Mouse (Mus musculus) layer of hippocampus, adult 8-10 months (tissue): ENCODE measurements around the gene Aldh3b2. TPM values are rescaled to one million over a fixed set of nuclear protein-coding genes. Genes with fewer than 3 reads are reported as not detected.

ENCODE experiments used
- DNase-seq, 2 experiments: peaks; one replicate each; pipeline ENCODE4 v3.0.0; 2022; ENCODE audit warnings: low spot score in 2 of 2
- total RNA-seq, 4 experiments: library from RNA; stranded (reverse); gene quantifications; 2 replicates each; pipeline ENCODE4 v1.2.4; 2022

The Aldh3b2 gene
- total RNA-seq, 4 experiments from 2014 or later: 0.47 to 1.3 (median 0.90) TPM

DNA sequence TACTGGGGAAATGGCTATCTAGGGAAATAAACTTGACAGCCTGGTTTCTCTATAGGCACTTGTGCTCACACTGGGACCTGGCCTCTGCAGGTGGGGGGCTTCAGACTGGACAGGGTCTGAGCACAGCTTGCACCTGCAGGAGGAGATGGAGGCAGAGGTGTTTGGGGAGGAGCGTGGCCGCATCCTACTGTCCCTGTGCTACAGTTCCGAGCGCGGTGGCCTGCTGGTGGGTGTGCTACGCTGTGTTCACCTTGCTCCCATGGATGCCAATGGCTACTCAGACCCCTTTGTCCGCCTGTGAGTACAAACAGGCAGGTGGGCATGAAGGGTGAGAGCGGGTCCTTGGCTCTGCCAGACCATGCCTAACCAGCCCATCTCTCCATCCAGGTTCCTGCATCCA, 33.8 kb downstream of the Aldh3b2 start:
- DNase-seq: peak in 1 of 2 experiments; percentile 3

DNA sequence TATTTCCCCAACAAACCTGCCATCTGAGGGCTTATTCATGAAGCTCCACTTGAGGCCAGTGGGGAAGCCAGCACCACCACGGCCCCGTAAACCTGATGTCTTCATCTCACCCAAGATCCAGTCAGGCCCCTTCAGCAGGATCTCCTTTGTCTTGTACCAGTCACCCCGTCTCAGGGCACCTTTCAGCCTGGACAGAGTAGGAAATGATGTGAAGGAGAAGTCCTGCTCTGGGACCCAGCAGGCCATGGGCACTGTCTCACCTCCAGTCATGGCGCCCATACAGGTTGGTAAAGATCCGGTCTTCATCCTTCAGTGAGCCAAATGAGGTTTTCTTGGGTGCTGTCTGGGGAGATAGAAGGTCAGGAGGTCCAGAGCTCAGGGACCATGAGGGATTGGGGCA, 39.0 kb downstream of the Aldh3b2 start:
- DNase-seq: no peak

DNA sequence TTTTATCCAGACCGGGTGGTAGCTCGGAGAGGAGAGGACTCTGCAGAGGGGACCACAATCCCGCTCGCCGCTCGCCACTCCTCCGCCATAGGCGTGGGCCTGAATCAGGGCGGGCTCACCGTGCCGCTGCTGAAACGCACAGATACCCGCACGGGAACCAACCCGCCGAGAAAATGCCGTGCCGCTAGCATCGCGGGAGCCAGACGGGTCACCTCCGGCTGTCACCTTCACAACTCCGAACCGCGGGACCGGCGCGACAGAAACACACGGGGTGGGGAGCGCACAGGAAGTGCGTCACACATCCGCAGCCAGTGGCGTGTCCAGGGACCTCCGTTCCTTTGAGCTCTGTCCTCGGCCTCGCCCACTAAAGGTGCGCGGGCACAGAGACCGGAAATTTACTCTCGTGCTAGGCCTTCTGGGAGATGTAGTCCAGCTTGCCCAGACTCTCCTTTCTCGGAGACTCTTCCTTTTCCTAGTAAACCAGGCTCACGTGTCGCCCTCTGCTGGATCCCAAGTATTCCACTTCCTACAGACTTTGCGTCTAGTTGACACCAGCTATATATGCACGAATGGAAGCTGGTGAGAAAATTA, 40.4 kb downstream of the Aldh3b2 start, which contains the start of gene Ndufv1:
Gene Ndufv1 (minus strand): TSS at position 375 of the 591 bp plus-strand sequence.
- peak; percentile 99 for DNase-seq

DNA sequence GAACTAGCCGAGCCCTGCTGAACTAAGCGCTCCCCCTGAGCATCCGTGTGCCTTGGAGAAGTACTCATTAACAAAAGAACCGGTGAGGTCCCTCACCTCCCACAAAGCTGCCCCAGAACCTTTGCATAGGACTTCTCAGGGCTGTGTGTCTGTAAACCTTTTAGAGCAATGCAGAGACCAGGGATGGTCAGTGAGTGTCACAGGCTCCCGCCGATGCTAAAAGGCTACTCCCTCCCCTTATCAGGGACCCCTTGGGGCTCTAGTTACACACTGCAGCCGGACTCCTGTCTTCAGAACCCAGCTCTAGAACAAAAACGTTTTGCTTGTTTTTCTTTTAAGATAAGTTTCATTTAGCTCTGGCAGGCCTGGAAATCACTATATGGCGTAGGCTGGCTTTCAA, 40.9 kb downstream of the Aldh3b2 start:
- DNase-seq: no peak

DNA sequence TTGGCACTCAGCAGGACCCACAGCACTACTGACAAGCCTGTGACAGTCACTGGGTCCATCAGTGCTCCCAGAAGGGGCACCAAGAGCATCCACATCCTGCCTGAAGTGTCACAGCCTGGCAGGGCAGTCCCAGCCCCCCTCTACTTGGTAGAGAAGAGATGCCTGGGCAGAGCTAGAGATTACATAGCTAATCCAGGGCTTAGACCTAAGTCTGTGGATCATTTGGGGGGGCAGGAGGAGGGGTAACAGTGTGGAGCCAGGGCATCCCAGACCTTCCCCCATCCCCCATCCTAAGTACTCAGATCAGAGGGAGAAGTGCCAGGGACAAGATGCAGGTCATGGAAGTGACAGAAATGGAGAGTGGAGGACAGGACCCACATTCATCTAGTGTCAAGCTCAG, 42.7 kb downstream of the Aldh3b2 start:
- DNase-seq: no peak

DNA sequence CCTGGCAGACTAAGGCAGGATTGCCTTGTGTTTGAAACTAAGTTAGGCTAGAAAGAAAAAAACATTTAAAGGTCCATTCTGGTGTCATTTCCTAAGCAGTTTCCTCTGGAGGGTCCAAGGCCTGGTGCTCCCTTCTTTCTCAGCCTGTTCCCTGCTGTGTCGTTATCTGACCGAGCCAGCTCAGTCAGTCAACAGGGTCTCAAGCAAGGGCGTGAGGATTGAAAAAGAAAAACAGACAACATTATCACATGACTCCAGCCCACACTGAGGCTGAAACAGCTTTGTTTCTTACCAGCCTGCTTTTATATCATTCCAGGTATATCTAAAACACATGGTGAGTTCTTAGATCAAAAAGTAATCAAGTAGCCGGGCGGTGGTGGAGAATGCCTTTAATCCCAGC, 43.5 kb downstream of the Aldh3b2 start:
- DNase-seq: no peak

DNA sequence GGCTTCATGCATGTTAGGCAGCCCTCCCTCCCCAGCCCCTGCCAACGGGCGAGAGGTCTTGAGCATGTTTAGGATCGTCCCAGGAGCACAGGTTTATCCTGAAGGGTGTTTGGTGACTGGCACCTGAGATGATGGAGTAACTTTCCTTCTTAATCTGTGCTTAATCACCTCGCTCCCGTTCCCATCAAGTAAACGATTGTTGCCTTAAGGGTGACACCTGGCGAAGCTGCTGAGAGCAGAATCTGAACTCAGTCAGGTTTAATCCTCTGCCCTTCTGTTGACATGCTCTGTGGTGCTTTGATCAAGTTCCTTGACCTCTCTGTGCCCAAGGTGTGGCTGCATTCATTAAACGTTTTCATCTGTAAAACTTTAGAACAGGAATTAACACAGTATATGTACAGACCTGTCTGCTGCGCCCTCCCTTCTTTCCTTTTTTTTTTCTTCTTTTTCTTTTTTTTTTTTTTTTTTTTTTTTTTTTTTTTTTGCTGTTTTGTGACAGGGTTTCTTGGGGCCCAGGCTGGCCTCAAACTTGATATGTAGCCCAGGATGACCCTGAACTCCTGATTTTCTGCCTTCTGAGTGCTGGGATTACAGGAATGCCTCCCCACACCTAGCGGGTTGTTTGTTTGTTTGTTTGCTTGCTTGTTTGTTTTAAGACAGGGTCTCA, 45.9 kb downstream of the Aldh3b2 start:
- DNase-seq: no peak

DNA sequence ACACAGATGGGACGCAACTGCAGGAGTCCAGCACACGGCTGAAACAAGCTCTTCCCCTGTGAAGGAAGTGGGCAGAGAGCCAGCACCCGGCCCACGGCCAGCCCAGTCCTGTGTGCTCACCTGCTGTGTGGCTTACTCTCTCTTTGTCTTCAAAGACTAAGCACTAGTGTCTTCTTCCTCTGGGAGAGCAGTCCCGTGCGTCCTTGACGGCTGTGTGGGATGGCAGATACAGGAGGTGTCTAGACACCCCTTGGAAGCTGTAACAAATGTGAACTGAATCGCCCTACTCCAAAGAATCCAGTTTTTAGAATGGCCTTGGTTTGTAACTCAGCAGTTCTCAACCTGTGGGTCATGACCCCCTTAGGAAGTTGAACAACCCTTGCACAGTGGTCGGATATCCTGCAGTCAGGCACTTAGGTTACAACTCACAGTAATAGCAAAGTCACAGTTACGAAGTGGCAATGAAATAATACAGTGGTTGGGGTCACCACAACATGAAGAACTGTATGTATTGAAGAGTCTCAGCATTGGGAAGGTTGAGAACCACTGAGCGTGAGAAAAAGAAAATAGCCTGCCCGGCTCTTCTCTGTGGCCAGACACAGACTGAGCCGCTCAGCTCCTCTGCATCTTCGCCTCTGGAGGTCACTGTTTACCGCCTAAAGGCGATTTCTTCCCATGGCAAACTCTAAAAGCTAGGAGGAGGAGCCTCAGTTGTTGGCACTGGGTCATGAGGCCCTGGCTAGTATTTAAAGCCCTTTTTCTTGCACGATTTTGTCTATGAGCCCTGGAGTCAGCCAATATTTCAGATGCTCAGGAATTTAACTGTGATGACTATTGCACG, 46.8 kb downstream of the Aldh3b2 start:
- DNase-seq: peak; percentile 78 to 84

DNA sequence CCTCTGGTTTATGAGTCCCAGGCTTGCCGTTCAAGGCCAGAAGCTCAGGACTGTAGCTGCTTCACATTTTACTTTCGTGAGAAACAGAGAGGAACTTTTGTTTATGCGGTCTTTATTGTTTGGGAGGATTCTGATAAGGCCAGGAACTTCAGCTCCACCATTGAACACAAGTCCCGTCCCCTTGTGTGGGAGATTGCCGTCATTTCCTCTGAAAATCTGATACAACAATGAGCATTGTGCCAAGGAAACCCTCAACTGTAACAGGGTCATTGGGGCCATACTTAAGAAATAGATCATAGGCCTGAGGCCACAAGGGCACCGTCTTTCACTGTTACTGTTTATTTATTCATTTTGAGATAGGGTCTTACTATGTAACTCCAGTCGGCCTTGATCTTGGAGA, 51.1 kb downstream of the Aldh3b2 start:
- no peak for DNase-seq

DNA sequence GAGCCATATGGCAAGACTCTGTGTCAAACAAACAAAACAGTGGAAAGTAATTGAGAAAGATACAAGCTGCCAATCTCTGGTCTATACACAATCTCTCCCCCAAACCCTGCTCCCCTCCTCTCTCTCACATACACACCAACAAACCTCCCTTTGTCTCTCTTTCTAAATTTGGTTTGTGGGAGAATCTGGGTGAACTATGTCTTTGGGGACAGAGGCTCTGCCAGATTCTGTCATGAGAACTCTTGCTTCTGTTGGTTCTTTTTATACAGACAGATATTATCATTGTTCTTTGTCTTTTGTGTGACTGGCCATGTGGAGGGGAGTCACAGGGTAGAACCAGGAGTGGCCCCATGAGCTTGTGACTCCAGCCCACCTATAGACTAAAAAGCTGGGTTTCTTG, 55.4 kb downstream of the Aldh3b2 start:
- DNase-seq: no peak

Other genes starting within 250 kb of the Aldh3b2 start
- gene Kmt5b, start 204.9 kb upstream of the Aldh3b2 start, total RNA-seq: 10 to 100 TPM; 51.5 to 62.6 (median 60.4) TPM
- gene Chka, start 120.6 kb upstream of the Aldh3b2 start, total RNA-seq: 100 to 1,000 TPM in 2 of 4 experiments, 10 to 100 TPM in 2; 77.7 to 128 (median 104) TPM
- gene Tcirg1, start 65.2 kb upstream of the Aldh3b2 start, total RNA-seq: 10 to 100 TPM; 19.4 to 39.9 (median 30.6) TPM
- 100 to 1,000 TPM; 114 to 145 (median 126) TPM for gene Ndufs8, start 59.6 kb upstream of the Aldh3b2 start, total RNA-seq
- gene Aldh3b1, start 42.5 kb upstream of the Aldh3b2 start, total RNA-seq: 1 to 10 TPM; 3.5 to 7.6 (median 5.5) TPM
- 10 to 100 TPM; 12.1 to 49.4 (median 31.1) TPM for gene Unc93b1, start 37.1 kb upstream of the Aldh3b2 start, total RNA-seq
- not detected for gene Aldh3b3, start 13.7 kb upstream of the Aldh3b2 start, total RNA-seq
- gene Acy3, start 14.2 kb downstream of the Aldh3b2 start, total RNA-seq: 1 to 10 TPM; 1.5 to 2.7 (median 1.7) TPM
- gene Tbx10, start 20.4 kb downstream of the Aldh3b2 start, total RNA-seq: not detected
- gene Nudt8, start 28.3 kb downstream of the Aldh3b2 start, total RNA-seq: 1 to 10 TPM; 7.7 to 9.4 (median 8.7) TPM
- 1 to 10 TPM in 3 of 4 experiments, under 1 TPM in 1; 0.86 to 2.4 (median 1.7) TPM for gene Gm49405, start 28.3 kb downstream of the Aldh3b2 start, total RNA-seq
- 1 to 10 TPM; 1.6 to 3.5 (median 3.0) TPM for gene Doc2g, start 31.0 kb downstream of the Aldh3b2 start, total RNA-seq
- gene Ndufv1, start 40.5 kb downstream of the Aldh3b2 start, total RNA-seq: 100 to 1,000 TPM; 246 to 277 (median 263) TPM
- 100 to 1,000 TPM; 395 to 468 (median 434) TPM for gene Gstp1, start 65.7 kb downstream of the Aldh3b2 start, total RNA-seq
- gene Gstp2, start 73.7 kb downstream of the Aldh3b2 start, total RNA-seq: 10 to 100 TPM; 44.8 to 75.0 (median 48.9) TPM
- not detected for gene Gstp3, start 87.2 kb downstream of the Aldh3b2 start, total RNA-seq
- gene Cabp2, start 109.2 kb downstream of the Aldh3b2 start, total RNA-seq: not detected
- 10 to 100 TPM; 27.6 to 38.9 (median 31.5) TPM for gene Cdk2ap2, start 124.9 kb downstream of the Aldh3b2 start, total RNA-seq
- gene Pitpnm1, start 127.7 kb downstream of the Aldh3b2 start, total RNA-seq: 100 to 1,000 TPM; 180 to 200 (median 193) TPM
- 100 to 1,000 TPM; 117 to 127 (median 123) TPM for gene Aip, start 153.5 kb downstream of the Aldh3b2 start, total RNA-seq
- under 1 TPM in 1 of 4 experiments, not detected in 3; 0.07 TPM for gene Gpr152, start 167.5 kb downstream of the Aldh3b2 start, total RNA-seq
- under 1 TPM in 1 of 4 experiments, not detected in 3; 0.68 TPM for gene Cabp4, start 171.7 kb downstream of the Aldh3b2 start, total RNA-seq
- gene Coro1b, start 176.3 kb downstream of the Aldh3b2 start, total RNA-seq: 10 to 100 TPM; 83.8 to 99.0 (median 98.2) TPM
- 1 to 10 TPM; 1.3 to 4.4 (median 1.6) TPM for gene Ptprcap, start 181.3 kb downstream of the Aldh3b2 start, total RNA-seq
- gene Rps6kb2, start 191.0 kb downstream of the Aldh3b2 start, total RNA-seq: 10 to 100 TPM; 30.1 to 44.3 (median 41.1) TPM
- gene Carns1, start 203.2 kb downstream of the Aldh3b2 start, total RNA-seq: 10 to 100 TPM in 1 of 4 experiments, 1 to 10 TPM in 3; 6.3 to 10.1 (median 8.9) TPM
- gene Tbc1d10c, start 219.0 kb downstream of the Aldh3b2 start, total RNA-seq: 1 to 10 TPM in 3 of 4 experiments, under 1 TPM in 1; 0.66 to 2.0 (median 1.4) TPM
- 100 to 1,000 TPM; 255 to 271 (median 266) TPM for gene Ppp1ca, start 219.7 kb downstream of the Aldh3b2 start, total RNA-seq
- 10 to 100 TPM in 2 of 4 experiments, 1 to 10 TPM in 2; 8.7 to 11.6 (median 9.7) TPM for gene Rad9a, start 229.3 kb downstream of the Aldh3b2 start, total RNA-seq
- 1 to 10 TPM in 3 of 4 experiments, under 1 TPM in 1; 0.70 to 3.3 (median 1.9) TPM for gene Clcf1, start 241.9 kb downstream of the Aldh3b2 start, total RNA-seq
- not detected for gene AC109138.7, start 242.0 kb downstream of the Aldh3b2 start, total RNA-seq